Mouse (Mus musculus) midbrain, embryonic 11.5 days (tissue): ENCODE measurements around the gene Elk4. TPM values are rescaled to one million over a fixed set of nuclear protein-coding genes. Genes with fewer than 3 reads are reported as not detected.

Experiments
- ATAC-seq: fragments of 200-750 bp; cut with Nextera tagmentation; 2 replicates; pipeline ENCODE4 v1.8.0; 2017; ENCODE audit warnings: moderate TSS enrichment, moderate library complexity; ENCODE audit not compliant: low FRiP score
- DNase-seq: peaks from one replicate; pipeline ENCODE4 v3.0.0; 2015; ENCODE audit warnings: low spot score; ENCODE audit errors: missing footprints
- H3K27ac ChIP-seq: fragments of 300-500 bp; sonication (generic); 2 replicates; pipeline ENCODE4 v1.5.1; 2014; ENCODE audit warnings: low read depth, low read length
- H3K27me3 ChIP-seq: fragments of 300-500 bp; sonication (generic); 2 replicates; pipeline ENCODE4 v1.6.1; 2014; ENCODE audit warnings: mild to moderate bottlenecking, low read length, moderate library complexity, mixed read lengths; ENCODE audit not compliant: control insufficient read depth, insufficient read depth
- H3K36me3 ChIP-seq: fragments of 300-500 bp; sonication (generic); 2 replicates; pipeline ENCODE4 v1.6.1; 2014; ENCODE audit warnings: mild to moderate bottlenecking, low read length, moderate library complexity, mixed read lengths; ENCODE audit not compliant: control insufficient read depth, insufficient read depth
- H3K4me1 ChIP-seq: fragments of 300-500 bp; sonication (generic); 2 replicates; pipeline ENCODE4 v1.6.1; 2014; ENCODE audit warnings: low read length; ENCODE audit not compliant: control insufficient read depth, insufficient read depth
- H3K4me2 ChIP-seq: fragments of 300-500 bp; sonication (generic); 2 replicates; pipeline ENCODE4 v1.6.1; 2014; ENCODE audit warnings: mild to moderate bottlenecking, moderate library complexity
- H3K4me3 ChIP-seq: fragments of 300-500 bp; sonication (generic); 2 replicates; pipeline ENCODE4 v1.5.1; 2014; ENCODE audit warnings: low read depth, low read length
- H3K9ac ChIP-seq: fragments of 300-500 bp; sonication (generic); 2 replicates; pipeline ENCODE4 v1.6.1; 2014; ENCODE audit warnings: low read length
- H3K9me3 ChIP-seq: fragments of 300-500 bp; sonication (generic); 2 replicates; pipeline ENCODE4 v1.6.1; 2016; ENCODE audit warnings: low read length; ENCODE audit not compliant: control insufficient read depth
- WGBS: fragments of 180-500 bp; shearing (Covaris S2); extraction: QIAGEN DNeasy Blood & Tissue Kit; methylation state at CpG from one replicate; pipeline ENCODE4 v1.1.7; 2014; 5-methylcytosine and 5-hydroxymethylcytosine counted together
- polyA plus RNA-seq: library from polyadenylated mRNA; unstranded; fragments of >200 nt; fragmentation: Nextera tagmentation; extraction: Ambion mirVana; gene quantifications from 2 replicates; pipeline ENCODE4 v1.2.1, GENCODE M21; 2014

The Elk4 gene
- polyA plus RNA-seq, 1 experiment from 2014 or later, result 17.2 TPM

DNA sequence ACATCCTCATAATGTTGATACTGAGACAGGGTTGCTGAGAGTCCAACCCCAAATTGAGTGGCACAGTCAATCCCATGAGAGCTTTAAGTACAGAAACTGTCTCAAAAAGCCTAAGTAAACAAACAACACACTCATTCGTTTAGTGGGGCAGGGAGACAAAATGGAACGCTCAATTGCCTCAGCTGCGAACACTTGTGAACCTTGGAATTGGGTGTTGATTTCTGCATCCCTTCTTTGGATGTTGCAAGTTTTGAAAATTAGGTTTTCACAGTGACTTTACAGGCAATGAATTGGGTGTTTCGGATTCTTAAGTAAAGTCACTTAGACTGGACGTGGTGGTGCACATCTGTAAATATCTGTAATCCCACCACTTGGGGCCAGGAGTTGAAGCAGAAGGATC, 686 bp upstream of the Elk4 start:
- H3K9ac ChIP-seq, result peak overlapping the region; percentile 96; the same call in 1 of the 2 replicates
- peak overlapping the region; percentile 68 for H3K4me2 ChIP-seq

DNA sequence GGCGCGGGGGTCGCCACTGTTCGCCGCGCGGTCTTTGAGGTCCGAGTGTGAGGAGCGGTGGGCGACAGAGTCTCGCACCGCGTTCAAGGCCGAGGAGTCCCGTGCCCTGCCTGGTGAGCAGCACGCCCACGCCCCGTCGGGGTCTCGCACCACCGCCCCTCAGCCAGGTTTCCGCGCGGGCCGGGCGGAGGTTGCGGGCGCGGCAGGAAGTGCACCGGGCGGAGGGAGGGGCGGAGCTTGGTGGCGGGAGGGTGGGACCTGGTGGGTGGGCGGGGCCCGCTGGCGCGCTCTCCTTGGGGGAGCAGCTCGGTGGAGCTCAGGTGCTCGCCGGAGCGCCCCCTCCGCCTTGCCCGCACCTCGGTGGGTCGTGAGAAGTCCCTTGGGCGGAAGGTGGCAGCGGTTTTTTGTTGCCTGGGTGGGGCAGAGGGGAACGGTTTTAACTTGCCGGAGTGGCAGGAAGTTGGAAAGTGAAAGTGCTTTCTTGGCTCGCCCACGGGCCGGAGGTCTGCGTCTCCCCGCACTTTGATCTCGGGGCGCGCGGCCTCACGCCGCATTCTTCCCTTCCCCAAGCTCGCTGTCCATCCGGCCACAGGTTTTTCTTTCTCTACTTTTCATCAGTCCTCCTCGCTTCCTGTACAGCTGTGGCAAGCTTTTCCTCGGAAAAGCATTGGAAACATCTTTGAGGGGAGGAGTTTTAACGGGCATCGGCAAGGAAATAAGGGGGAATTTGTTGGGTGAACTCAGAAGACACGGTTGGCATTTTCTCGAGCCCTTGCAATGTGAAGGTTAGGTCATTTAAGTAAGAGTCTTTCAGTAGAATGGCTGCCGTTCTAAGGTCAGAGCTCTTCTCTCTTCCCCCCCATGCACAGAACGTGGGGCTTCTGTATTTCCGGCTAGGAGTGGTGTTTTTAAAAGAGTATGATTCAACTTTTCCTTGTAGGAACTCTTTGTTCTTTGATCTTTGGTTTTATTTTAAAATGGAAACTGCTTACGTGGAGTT, 721 bp downstream of the Elk4 start:
- Histone ChIP-seq H3K9ac (peak overlapping the region; percentile 96), H3K4me3 (peak overlapping the region; percentile 90), H3K27me3 (no peaks in the 10 kb centered on the region), H3K4me2 (peak overlapping the region; percentile 68), H3K4me1 (peaks cover 13% of the 10 kb centered on the region), H3K36me3 (no peaks in the 10 kb centered on the region), H3K27ac (peak overlapping the region; percentile 92), H3K9me3 (no peaks in the 10 kb centered on the region)
- peak; percentile 87 for ATAC-seq
- WGBS, result 1% methylated on average over 61 of the region's 72 CpGs
- DNase-seq, result peak; percentile 98

More for the DNA sequence above, 686 bp upstream of the Elk4 start:
- peak overlapping the region; percentile 90 for H3K4me3 ChIP-seq
- no peaks in the 10 kb centered on the region for H3K27me3 ChIP-seq
- WGBS, result 36% methylated on average over 5 of the region's 5 CpGs
- H3K36me3 ChIP-seq, result no peaks in the 10 kb centered on the region
- H3K9me3 ChIP-seq, result no peaks in the 10 kb centered on the region
- DNase-seq (peak; percentile 88), ATAC-seq (peak; percentile 6; the same call in 1 of the 2 replicates)
- peaks cover 13% of the 10 kb centered on the region for H3K4me1 ChIP-seq
- H3K27ac ChIP-seq, result no peak overlapping the region; the same call in 1 of the 2 replicates

DNA sequence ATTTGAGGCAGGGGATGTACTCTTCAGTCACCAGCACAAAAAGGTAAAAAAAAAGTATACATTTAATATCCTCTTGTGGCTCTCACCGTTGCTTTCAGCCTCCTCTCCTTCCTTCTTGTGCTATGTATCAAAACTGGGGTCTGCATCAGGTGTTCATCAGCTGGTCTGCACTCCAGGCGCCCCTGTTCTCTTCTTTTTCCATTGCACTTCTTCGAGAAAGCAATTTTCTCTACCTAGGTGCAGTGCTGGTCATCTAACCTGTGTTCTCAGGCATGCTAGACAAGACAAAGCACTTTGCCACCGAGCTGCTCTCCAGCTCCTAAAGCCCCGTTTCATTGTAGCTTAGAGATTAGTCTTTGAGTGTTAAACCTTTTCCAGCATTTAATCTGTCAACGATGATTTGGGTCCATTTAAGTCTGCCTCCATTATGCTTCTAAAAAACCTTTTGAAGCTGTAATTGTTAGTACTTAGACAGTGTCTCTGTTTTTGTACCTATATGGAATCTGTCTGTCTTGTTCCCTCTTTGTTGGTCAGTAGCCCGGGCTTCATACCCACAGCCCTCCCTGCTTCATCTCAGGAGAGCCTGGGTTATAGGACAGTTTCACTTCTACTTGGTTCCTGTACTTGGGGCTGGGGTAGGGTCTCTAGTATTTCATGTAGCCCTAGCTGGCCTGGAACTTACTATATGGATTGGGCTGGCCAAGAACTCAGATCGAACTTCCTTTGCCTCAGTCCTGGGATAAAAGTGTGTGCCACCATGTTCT, 1.7 kb downstream of the Elk4 start:
- Histone ChIP-seq H3K27me3 (no peaks in the 10 kb centered on the region), H3K27ac (no peak overlapping the region), H3K9ac (peak overlapping the region; percentile 96), H3K9me3 (no peaks in the 10 kb centered on the region), H3K4me1 (peaks cover 13% of the 10 kb centered on the region), H3K4me2 (peak overlapping the region; percentile 68), H3K36me3 (no peaks in the 10 kb centered on the region), H3K4me3 (peak overlapping the region; percentile 90)
- DNase-seq (peak; percentile 77), ATAC-seq (no peak)
- 43% methylated on average over 8 of the region's 8 CpGs for WGBS

DNA sequence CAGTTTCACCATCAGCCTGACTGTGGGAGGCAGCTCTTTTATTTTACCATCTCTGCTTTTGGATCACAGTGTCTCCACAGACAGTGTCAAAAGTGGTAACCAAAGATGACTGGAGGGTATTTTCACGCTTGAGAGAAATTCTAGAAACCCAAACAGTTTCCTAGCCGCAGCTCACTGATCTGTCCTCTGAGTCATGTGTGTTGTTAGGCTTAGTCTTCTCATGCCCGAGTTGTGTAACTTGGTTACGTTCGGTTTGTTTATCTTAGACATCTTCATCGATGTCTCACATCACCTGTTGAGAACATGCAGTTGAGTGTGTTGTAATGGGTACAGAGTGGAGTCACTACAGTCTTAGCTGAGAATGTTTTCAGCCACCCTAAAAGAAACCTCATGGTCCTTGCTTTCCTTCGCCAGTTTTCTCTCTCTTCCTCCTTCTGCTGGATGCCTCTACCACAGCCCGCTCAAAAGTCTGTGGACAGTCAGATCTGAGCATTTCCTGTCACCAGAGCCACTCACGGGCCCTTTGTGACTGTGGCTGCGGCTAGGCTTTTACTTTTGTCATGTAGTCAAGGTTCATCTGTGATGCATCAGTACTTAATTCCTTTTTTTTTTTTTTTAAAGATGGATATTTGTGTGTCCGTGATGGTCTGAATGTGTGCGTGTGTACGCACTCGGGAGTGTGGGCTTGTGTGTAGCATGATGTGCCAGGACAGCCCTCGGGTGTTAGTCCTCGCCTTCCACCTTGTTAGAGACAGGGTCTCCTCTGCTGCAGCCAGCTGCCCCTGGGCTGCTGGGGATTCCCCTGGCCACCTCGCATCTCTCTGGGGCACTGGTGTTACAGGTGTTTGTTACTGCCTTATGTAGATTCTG, 3.5 kb downstream of the Elk4 start:
- H3K4me2 ChIP-seq, result no peak overlapping the region
- no peaks in the 10 kb centered on the region for H3K9me3 ChIP-seq
- no peak overlapping the region for H3K4me3 ChIP-seq
- ATAC-seq (no peak), DNase-seq (no peak)
- H3K27me3 ChIP-seq, result no peaks in the 10 kb centered on the region
- no peak overlapping the region for H3K9ac ChIP-seq
- WGBS, result 89% methylated on average over 17 of the region's 17 CpGs
- H3K36me3 ChIP-seq, result no peaks in the 10 kb centered on the region
- no peak overlapping the region for H3K27ac ChIP-seq
- H3K4me1 ChIP-seq, result peaks cover 13% of the 10 kb centered on the region

DNA sequence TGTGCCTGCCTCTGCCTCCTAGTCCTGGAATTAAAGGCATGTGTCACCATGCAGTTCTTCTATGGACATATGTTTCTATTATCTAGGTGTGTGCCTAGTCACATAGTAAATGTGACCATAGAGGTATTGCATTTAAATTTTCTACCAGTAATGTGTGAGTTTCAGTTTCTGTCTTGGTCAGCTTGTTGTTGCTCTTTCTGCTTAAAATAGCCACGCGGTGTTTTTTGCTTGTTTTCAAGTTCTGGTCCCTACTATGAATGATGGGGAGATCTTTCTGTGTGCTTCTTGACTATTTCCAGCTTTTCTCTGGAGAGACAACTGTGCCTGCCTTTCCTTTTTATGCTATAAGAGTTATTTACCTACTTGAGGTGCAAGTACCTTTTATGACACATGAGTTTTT, 4.4 kb downstream of the Elk4 start:
- Histone ChIP-seq H3K9ac (no peak overlapping the region), H3K9me3 (no peaks in the 10 kb centered on the region), H3K36me3 (no peaks in the 10 kb centered on the region), H3K27me3 (no peaks in the 10 kb centered on the region), H3K4me2 (no peak overlapping the region), H3K4me3 (no peak overlapping the region), H3K27ac (no peak overlapping the region), H3K4me1 (peaks cover 11% of the 10 kb centered on the region)
- 80% methylated on average over 2 of the region's 2 CpGs for WGBS
- ATAC-seq, result no peak
- DNase-seq, result no peak

DNA sequence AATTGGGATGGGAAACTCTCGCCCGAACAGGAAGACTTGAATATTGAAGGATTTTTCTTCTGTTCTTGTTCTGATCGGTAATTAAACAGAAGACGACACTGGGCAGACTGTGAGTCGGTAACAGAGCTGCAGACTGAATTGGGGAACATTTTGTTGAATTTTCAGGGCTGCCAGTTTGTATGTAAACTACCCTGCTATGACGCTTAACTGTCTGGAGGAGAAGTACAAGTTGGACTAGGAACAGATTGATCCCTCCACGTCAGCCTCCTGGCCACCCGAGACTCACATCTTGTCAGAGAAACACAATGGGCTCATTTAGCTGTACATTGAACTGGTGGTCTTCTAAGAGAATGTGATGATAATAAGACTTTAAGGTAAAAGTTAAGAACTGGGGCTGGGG, 5.5 kb downstream of the Elk4 start:
- Histone ChIP-seq H3K9me3 (no peaks in the 10 kb centered on the region), H3K27ac (no peak overlapping the region), H3K9ac (no peak overlapping the region), H3K27me3 (no peaks in the 10 kb centered on the region), H3K4me3 (no peak overlapping the region), H3K36me3 (no peaks in the 10 kb centered on the region; the same call in 1 of the 2 replicates), H3K4me1 (peaks cover 9% of the 10 kb centered on the region), H3K4me2 (no peak overlapping the region)
- WGBS, result 88% methylated on average over 8 of the region's 8 CpGs
- DNase-seq, result no peak
- no peak for ATAC-seq

DNA sequence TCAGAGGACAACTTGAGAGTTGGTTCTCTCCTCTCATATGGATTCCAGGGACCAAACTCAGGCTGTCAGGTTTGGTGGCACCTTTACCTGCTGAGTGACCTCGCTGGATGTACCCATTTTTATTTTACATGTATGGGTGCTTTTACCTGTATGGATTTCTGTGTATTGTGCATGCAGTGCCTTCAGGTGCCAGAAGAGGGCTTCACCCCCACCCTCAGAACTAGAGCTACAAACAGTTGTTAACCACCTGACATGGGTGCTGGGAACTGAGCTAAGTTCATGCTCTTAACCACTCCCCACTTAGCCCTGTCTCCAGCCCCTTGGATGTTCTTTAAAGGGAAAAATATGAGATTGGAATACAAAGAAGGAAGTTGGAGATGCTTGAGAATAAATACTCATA, 7.4 kb downstream of the Elk4 start:
- DNase-seq (no peak), ATAC-seq (no peak)
- 93% methylated on average over 1 of the region's 1 CpGs for WGBS
- Histone ChIP-seq H3K36me3 (peaks cover 7% of the 10 kb centered on the region; the same call in 1 of the 2 replicates), H3K9me3 (no peaks in the 10 kb centered on the region), H3K27me3 (no peaks in the 10 kb centered on the region), H3K4me3 (no peak overlapping the region), H3K27ac (no peak overlapping the region), H3K9ac (no peak overlapping the region), H3K4me2 (no peak overlapping the region), H3K4me1 (no peaks in the 10 kb centered on the region)

DNA sequence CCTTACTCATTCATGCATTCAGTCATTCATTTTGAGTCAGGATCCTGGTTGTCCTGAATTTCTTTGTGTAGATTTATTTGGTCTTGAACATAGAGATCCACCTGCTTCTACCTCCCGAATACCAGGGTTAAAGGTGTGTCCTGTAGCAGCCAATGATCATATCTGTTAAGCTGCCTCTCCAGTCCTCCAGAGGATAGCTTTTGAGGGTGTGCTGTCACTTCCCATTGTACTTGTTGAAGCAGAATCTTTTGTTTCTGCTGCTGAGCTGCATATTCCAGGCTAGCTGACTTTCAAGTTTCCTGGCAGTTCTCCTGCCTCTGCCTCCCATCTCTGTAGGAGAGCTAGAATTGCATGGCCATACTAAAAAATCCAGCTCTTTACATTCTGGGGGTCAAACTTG, 9.3 kb downstream of the Elk4 start:
- H3K4me2 ChIP-seq, result no peak overlapping the region
- ATAC-seq (no peak), DNase-seq (no peak)
- peaks cover 9% of the 10 kb centered on the region; the same call in 1 of the 2 replicates for H3K36me3 ChIP-seq
- H3K4me1 ChIP-seq, result no peaks in the 10 kb centered on the region
- H3K27me3 ChIP-seq, result no peaks in the 10 kb centered on the region
- no peak overlapping the region for H3K9ac ChIP-seq
- 93% methylated on average over 1 of the region's 1 CpGs for WGBS
- no peak overlapping the region for H3K27ac ChIP-seq
- no peaks in the 10 kb centered on the region for H3K9me3 ChIP-seq
- H3K4me3 ChIP-seq, result no peak overlapping the region
